Mouse (Mus musculus) midbrain, embryonic 12.5 days (tissue): ENCODE measurements around the gene Rab5b. TPM values are rescaled to one million over a fixed set of nuclear protein-coding genes. Genes with fewer than 3 reads are reported as not detected.

Source experiments
- ATAC-seq: fragments of 200-750 bp; cut with Nextera tagmentation; 2 replicates; pipeline ENCODE4 v1.8.0; 2017; ENCODE audit warnings: low read depth, moderate TSS enrichment, moderate library complexity; ENCODE audit not compliant: low FRiP score
- H3K27ac ChIP-seq: fragments of 300-500 bp; sonication (generic); replicated peaks from 2 replicates; pipeline ENCODE4 v1.5.1; 2016; ENCODE audit warnings: mild to moderate bottlenecking
- H3K27me3 ChIP-seq: fragments of 300-500 bp; sonication (generic); 2 replicates; pipeline ENCODE4 v1.6.1; 2016; ENCODE audit warnings: mild to moderate bottlenecking
- H3K36me3 ChIP-seq: fragments of 300-500 bp; sonication (generic); 2 replicates; pipeline ENCODE4 v1.6.1; 2016
- H3K4me1 ChIP-seq: fragments of 300-500 bp; sonication (generic); 2 replicates; pipeline ENCODE4 v1.6.1; 2016
- H3K4me2 ChIP-seq: fragments of 300-500 bp; sonication (generic); replicated peaks from 2 replicates; pipeline ENCODE4 v1.6.1; 2016; ENCODE audit warnings: mild to moderate bottlenecking, moderate library complexity
- H3K4me3 ChIP-seq: fragments of 300-500 bp; sonication (generic); 2 replicates; pipeline ENCODE4 v1.5.1; 2016; ENCODE audit warnings: mild to moderate bottlenecking
- H3K9ac ChIP-seq: fragments of 300-500 bp; sonication (generic); replicated peaks from 2 replicates; pipeline ENCODE4 v1.6.1; 2016; ENCODE audit warnings: mild to moderate bottlenecking, moderate library complexity
- H3K9me3 ChIP-seq: fragments of 300-500 bp; sonication (generic); 2 replicates; pipeline ENCODE4 v1.6.1; 2016; ENCODE audit warnings: mild to moderate bottlenecking
- WGBS: fragments of 180-500 bp; shearing (Covaris S2); methylation state at CpG from one replicate; pipeline ENCODE4 v1.1.7; 2016; 5-methylcytosine and 5-hydroxymethylcytosine counted together
- polyA plus RNA-seq: library from polyadenylated mRNA; unstranded; fragments of >200 nt; fragmentation: Nextera tagmentation; extraction: Ambion mirVana; gene quantifications from 2 replicates; pipeline ENCODE4 v1.2.1, GENCODE M21; 2016

Gene Rab5b
- polyA plus RNA-seq, result 96.5 and 102 TPM in 2 replicates

- Histone ChIP-seq H3K4me1 (peaks cover 12% of the 10 kb centered on the region), H3K27me3 (no peaks in the 10 kb centered on the region), H3K4me2 (peak within 1 kb of the TSS; percentile 73), H3K27ac (peak within 1 kb of the TSS; percentile 98), H3K9ac (peak within 1 kb of the TSS; percentile 93), H3K9me3 (no peaks in the 10 kb centered on the region), H3K4me3 (peak within 1 kb of the TSS; percentile 91), H3K36me3 (peaks cover 30% of the 10 kb centered on the region)
- ATAC-seq, result peak; percentile 99
- under 1% methylated on average over 40 of the region's 40 CpGs for WGBS
These were observed at the start of gene Rab5b for GRCm38 (mm10) chr10:128695992-128696807. Rab5b (minus strand) TSS chr10:128696264.

- H3K36me3 ChIP-seq, result no peaks in the 10 kb centered on the region
- peak within 1 kb of the TSS; percentile 61 for H3K9ac ChIP-seq
- WGBS, result 26% methylated on average over 18 of the region's 18 CpGs
- H3K9me3 ChIP-seq, result no peaks in the 10 kb centered on the region
- H3K27me3 ChIP-seq, result peaks cover 53% of the 10 kb centered on the region
- H3K4me2 ChIP-seq, result peak within 1 kb of the TSS; percentile 88
- H3K27ac ChIP-seq, result no peak within 1 kb of the TSS
- no peak for ATAC-seq
- H3K4me3 ChIP-seq, result peak within 1 kb of the TSS; percentile 57
- peaks cover 25% of the 10 kb centered on the region for H3K4me1 ChIP-seq
These were observed 48.9 kb upstream of the Rab5b start, which contains the start of gene Dgka for GRCm38 (mm10) chr10:128744680-128745601. Dgka (minus strand) TSS chr10:128744855.

GRCm38 (mm10) chr10:128744211-128744610 is 48.1 kb upstream of the Rab5b start:
- Histone ChIP-seq H3K4me2 (peak overlapping the region; percentile 88), H3K4me1 (peaks cover 18% of the 10 kb centered on the region), H3K9ac (peak overlapping the region; percentile 61), H3K27ac (no peak overlapping the region), H3K27me3 (peaks cover 53% of the 10 kb centered on the region), H3K36me3 (no peaks in the 10 kb centered on the region), H3K4me3 (peak overlapping the region; percentile 57), H3K9me3 (no peaks in the 10 kb centered on the region)
- 14% methylated on average over 8 of the region's 8 CpGs for WGBS
- no peak for ATAC-seq

- Histone ChIP-seq H3K4me1 (peaks cover 16% of the 10 kb centered on the region), H3K36me3 (no peaks in the 10 kb centered on the region), H3K27me3 (peaks cover 53% of the 10 kb centered on the region), H3K27ac (no peak overlapping the region), H3K4me2 (peak overlapping the region; percentile 88), H3K4me3 (peak overlapping the region; percentile 57), H3K9me3 (no peaks in the 10 kb centered on the region), H3K9ac (peak overlapping the region; percentile 61)
- under 1% methylated on average over 35 of the region's 37 CpGs for WGBS
- peak; percentile 16; the same call in 1 of the 2 replicates for ATAC-seq
These were observed 47.7 kb upstream of the Rab5b start for GRCm38 (mm10) chr10:128743791-128744191.

- H3K27me3 ChIP-seq, result peaks cover 53% of the 10 kb centered on the region
- no peaks in the 10 kb centered on the region for H3K9me3 ChIP-seq
- no peak for ATAC-seq
- H3K4me1 ChIP-seq, result peaks cover 16% of the 10 kb centered on the region
- 11% methylated on average over 7 of the region's 7 CpGs for WGBS
- H3K4me3 ChIP-seq, result peak overlapping the region; percentile 57
- H3K27ac ChIP-seq, result no peak overlapping the region
- no peaks in the 10 kb centered on the region for H3K36me3 ChIP-seq
- peak overlapping the region; percentile 61; the same call in 1 of the 2 replicates for H3K9ac ChIP-seq
- H3K4me2 ChIP-seq, result peak overlapping the region; percentile 88
These were observed 47.2 kb upstream of the Rab5b start for GRCm38 (mm10) chr10:128743235-128743634.

GRCm38 (mm10) chr10:128742616-128743015 is 46.6 kb upstream of the Rab5b start:
- no peak overlapping the region for H3K9ac ChIP-seq
- 56% methylated on average over 4 of the region's 4 CpGs for WGBS
- H3K4me3 ChIP-seq, result no peak overlapping the region
- H3K4me1 ChIP-seq, result peaks cover 16% of the 10 kb centered on the region
- H3K9me3 ChIP-seq, result no peaks in the 10 kb centered on the region
- no peak overlapping the region for H3K27ac ChIP-seq
- ATAC-seq, result no peak
- H3K27me3 ChIP-seq, result peaks cover 56% of the 10 kb centered on the region
- H3K4me2 ChIP-seq, result no peak overlapping the region
- H3K36me3 ChIP-seq, result no peaks in the 10 kb centered on the region

- Histone ChIP-seq H3K9ac (no peak overlapping the region), H3K4me2 (no peak overlapping the region), H3K27ac (no peak overlapping the region), H3K4me1 (peaks cover 13% of the 10 kb centered on the region), H3K9me3 (no peaks in the 10 kb centered on the region), H3K36me3 (no peaks in the 10 kb centered on the region), H3K4me3 (no peak overlapping the region), H3K27me3 (peaks cover 49% of the 10 kb centered on the region)
- 79% methylated on average over 2 of the region's 2 CpGs for WGBS
- ATAC-seq, result no peak
These were observed 44.2 kb upstream of the Rab5b start for GRCm38 (mm10) chr10:128740296-128740695.

- no peaks in the 10 kb centered on the region for H3K9me3 ChIP-seq
- H3K36me3 ChIP-seq, result no peaks in the 10 kb centered on the region
- ATAC-seq, result peak; percentile 38; the same call in 1 of the 2 replicates
- no peaks in the 10 kb centered on the region for H3K4me1 ChIP-seq
- 3% methylated on average over 15 of the region's 15 CpGs for whole genome bisulfite sequencing
- H3K27me3 ChIP-seq, result peaks cover 20% of the 10 kb centered on the region
- H3K4me3 ChIP-seq, result peak overlapping the region; percentile 5; the same call in 1 of the 2 replicates
- H3K9ac ChIP-seq, result no peak overlapping the region
- H3K27ac ChIP-seq, result no peak overlapping the region
- H3K4me2 ChIP-seq, result peak overlapping the region; percentile 41
These were observed 41.4 kb upstream of the Rab5b start for GRCm38 (mm10) chr10:128737435-128737834.

- no peaks in the 10 kb centered on the region for H3K9me3 ChIP-seq
- no peak for ATAC-seq
- H3K27ac ChIP-seq, result no peak overlapping the region
- no peak overlapping the region for H3K9ac ChIP-seq
- no peak overlapping the region for H3K4me3 ChIP-seq
- no peak overlapping the region for H3K4me2 ChIP-seq
- 0 out of 2 replicates have a peak, but pooled peaks cover 5% of the 10 kb centered on the region for H3K27me3 ChIP-seq
- no peaks in the 10 kb centered on the region for H3K4me1 ChIP-seq
- no peaks in the 10 kb centered on the region for H3K36me3 ChIP-seq
These were observed 35.9 kb upstream of the Rab5b start for GRCm38 (mm10) chr10:128731992-128732391.

GRCm38 (mm10) chr10:128731002-128731433 is 35.0 kb upstream of the Rab5b start:
- no peak overlapping the region for H3K27ac ChIP-seq
- H3K9me3 ChIP-seq, result no peaks in the 10 kb centered on the region
- WGBS, result 14% methylated on average over 10 of the region's 10 CpGs
- H3K4me3 ChIP-seq, result no peak overlapping the region
- no peak overlapping the region for H3K4me2 ChIP-seq
- H3K4me1 ChIP-seq, result no peaks in the 10 kb centered on the region
- no peaks in the 10 kb centered on the region for H3K36me3 ChIP-seq
- H3K9ac ChIP-seq, result no peak overlapping the region
- peak; percentile 65 for ATAC-seq
- H3K27me3 ChIP-seq, result no peaks in the 10 kb centered on the region

- WGBS, result 94% methylated on average over 5 of the region's 5 CpGs
- ATAC-seq, result no peak
These were observed 32.0 kb upstream of the Rab5b start for GRCm38 (mm10) chr10:128728059-128728458.

More at GRCm38 (mm10) chr10:128728059-128728458, 32.0 kb upstream of the Rab5b start:
- Histone ChIP-seq H3K36me3 (no peaks in the 10 kb centered on the region), H3K9me3 (no peaks in the 10 kb centered on the region), H3K4me2 (no peak overlapping the region), H3K27ac (no peak overlapping the region), H3K9ac (no peak overlapping the region), H3K4me3 (no peak overlapping the region), H3K27me3 (no peaks in the 10 kb centered on the region), H3K4me1 (no peaks in the 10 kb centered on the region)
